Mouse (Mus musculus) kidney, postnatal 10 days (tissue): ENCODE measurements around the gene Olfr1043.
"Not testable (repeated sequence)": the region's sequence is repeated elsewhere in the genome, so short reads cannot be mapped to it uniquely, and the experiment has no call there.

Source experiments
- DNase-seq: peaks from one replicate; pipeline ENCODE4 v3.0.0; 2021; ENCODE audit warnings: mixed read lengths

Olfr1043 gene

DNA sequence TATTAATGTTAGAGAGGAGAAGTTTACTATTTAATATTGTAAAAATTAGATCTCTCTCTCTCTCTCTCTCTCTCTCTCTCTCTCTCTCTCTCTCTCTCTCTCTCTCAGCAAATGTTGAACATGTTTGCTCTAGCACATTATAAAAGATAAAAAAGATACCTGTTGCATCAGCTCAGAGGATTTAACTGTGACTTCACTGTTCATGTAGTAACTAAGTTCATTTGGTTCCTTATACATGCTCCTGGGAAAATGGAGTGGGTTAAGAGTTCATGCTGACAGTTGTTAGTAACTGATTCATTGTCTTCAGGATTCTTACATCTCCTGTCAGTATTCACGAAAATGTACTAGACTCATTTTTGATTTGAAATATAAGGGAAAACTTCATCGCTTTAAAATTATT lies at the start of gene Olfr1043:
TSS of gene Olfr1043 (minus strand) at position 101 of the 400 bp plus-strand sequence.
- DNase-seq = no peak

DNA sequence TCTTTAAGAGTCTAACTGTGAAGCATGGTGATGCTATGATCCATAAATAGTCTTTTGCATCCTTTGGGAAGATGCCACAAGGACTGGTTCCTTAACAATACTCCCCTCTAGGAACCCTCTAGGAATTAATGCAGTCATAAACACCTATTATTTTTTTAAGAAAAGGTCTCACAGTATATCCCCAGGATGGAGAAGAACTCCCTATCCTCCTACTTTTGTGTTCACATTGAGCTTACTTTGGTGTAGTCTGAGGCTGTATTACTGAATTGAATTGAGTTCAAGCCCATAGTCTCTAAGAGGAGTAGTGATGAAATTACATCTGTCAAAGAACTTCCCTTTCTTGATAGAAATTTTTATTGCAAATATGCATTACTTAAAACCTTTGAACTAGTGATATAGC lies 35.6 kb upstream of the Olfr1043 start, which contains the start of gene Olfr1045:
TSS of gene Olfr1045 (minus strand) at position 101 of the 400 bp plus-strand sequence.
- no peak for DNase-seq

DNA sequence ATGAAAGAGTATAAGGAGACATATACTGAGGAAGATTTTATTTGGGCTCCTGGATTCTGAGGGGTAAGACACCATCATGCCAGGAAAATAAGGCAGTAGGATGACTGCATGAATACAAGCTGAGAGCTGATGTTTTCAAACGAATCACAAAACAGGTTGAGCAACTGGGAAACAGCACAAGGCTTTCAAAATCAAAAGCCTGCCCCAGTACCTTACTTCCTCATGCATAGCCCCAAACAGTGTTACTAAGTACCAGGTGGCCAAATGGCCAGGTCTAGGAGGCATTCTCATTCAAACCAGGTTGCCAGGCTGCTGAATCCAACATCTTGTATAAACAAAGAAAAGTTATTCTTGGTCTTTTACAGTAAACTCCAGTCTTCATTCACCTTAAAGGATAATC lies 28.5 kb upstream of the Olfr1043 start:
- no peak for DNase-seq

DNA sequence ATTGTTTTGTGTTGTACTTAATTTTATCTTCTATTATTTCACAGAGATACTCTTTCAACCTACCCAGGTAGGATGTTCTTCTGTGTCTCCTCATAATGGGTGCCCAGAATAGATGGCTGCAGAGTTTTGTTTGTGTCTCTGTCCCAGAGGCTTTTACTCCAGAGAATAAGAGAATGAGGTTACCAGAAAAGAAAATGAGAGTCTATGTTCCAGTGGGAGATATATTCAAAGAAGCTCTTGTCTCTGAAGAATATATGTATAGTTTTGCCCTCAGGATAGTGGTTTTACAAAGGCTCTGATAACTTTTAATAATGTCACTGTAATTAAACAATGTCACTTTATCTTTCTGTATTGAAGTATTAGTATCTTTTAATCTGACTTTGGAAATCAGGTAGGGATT lies 18.3 kb upstream of the Olfr1043 start, which contains the start of gene Olfr52:
TSS of gene Olfr52 (minus strand) at position 101 of the 400 bp plus-strand sequence.
- no peak for DNase-seq

DNA sequence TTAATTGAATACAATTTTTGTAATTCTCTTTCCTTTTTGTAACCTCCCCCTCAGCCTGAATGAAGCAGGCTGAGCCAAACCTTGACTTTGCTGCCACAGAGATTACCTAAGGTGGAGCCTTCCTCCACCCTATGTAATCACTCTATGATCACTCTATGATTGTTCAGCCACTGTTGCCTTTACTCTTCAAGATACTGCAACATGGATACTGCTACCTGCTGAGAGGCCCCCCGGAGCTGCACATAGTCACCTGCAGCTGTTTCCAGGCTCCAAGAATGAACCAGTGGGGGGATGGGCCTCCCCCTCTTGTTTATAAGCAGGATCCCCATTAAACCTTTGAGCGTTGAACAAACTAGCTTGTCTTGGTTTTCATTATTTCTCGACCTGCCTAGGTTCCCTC lies 12.6 kb upstream of the Olfr1043 start:
- no peak for DNase-seq

DNA sequence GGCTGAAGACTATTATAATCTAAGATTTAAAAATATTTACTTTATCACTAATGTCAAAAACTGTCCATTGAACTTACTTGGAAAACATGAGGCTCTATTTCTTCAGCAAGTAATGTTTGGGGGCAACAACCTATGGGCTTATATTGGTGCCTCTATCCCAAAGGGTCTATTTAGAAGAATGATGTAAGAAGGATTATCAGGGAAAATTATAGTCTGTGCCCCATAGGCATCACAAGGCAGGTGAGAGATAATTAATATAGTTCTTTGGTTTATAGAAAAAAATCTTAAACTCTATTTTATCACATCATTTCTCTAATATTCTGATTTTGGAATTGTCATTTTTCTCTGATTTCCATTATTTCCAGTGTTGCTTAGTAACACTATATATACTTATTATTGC lies 10.4 kb upstream of the Olfr1043 start, which contains the start of gene Olfr1044:
TSS of gene Olfr1044 (minus strand) at position 101 of the 400 bp plus-strand sequence.
- no peak for DNase-seq

DNA sequence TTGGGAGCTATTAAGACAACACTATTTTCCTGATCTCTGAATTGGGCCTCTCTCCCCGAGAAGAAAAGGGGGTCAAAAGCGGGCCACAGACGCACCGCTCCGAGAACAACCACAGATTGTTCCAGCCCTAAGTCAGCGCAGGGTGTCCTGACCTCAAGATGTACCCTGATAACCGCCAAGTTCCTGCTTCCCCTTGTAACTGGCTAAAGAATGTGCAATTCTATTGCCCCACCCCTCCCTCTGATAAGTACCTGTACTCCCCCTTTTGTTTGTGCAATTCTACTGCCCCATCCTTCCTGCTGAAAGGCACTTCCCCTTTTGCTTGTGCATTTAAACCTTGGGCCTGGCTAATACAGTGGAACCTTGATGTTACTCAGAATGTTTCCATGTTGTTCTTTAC lies 8.1 kb upstream of the Olfr1043 start:
- not testable (repeated sequence) for DNase-seq

DNA sequence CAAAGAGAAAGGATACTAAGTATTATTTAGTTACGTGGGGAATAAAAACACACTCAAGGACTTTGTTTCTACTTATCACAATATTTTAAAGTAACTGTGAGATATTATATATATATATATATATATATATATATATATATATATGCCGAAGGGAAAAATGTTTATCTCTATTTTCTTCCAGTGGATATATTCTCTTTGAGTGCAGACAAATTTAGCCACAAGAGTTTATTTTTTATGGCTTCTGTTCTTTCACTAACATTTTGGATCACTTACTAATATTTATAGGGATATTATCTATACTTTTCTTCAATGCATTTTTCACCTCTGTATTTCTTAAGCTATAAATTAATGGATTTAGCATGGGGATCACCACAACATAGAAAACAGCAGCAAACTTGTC lies 5.6 kb downstream of the Olfr1043 start, which contains the start of gene Olfr1042:
TSS of gene Olfr1042 (minus strand) at position 101 of the 400 bp plus-strand sequence.
- DNase-seq = no peak

DNA sequence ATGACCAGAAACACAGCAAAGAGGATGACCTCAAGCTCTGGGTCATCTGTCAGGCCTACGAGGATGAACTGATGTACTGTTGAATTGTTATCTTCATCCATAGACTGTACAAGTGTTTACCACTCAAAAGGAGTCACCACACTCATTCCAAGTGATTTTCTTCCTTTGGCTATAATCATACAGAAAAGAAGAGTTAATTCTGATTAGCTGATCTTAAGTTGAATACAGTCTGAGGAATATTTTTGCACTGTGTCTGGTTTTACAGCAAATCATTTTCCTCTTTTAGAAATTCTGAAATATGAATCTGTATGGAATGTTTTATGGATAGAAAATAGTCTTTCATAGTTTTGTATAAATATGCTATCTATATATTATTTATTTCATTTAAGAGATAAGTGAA lies 20.7 kb downstream of the Olfr1043 start, which contains the start of gene Olfr1040:
TSS of gene Olfr1040 (minus strand) at position 101 of the 400 bp plus-strand sequence.
- no peak for DNase-seq

DNA sequence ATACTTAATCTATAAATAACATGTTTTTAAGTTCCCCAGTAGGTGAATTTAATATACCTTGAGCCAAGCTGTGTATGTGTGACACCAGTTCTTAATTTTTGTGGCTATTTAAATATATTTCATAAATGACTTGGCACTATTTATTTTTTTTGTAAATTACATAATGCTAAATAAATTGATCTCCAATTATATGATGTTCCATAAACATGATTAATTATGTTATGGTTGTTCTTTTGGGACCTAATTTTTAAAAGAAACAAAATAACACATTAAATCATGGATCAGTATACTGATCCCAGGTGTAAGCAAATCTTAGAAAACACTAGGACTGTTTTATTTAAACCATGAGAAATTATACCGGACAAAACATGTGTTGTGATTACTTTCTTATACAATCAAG lies 31.5 kb downstream of the Olfr1043 start, which contains the start of gene Olfr1039:
TSS of gene Olfr1039 (minus strand) at position 101 of the 400 bp plus-strand sequence.
- DNase-seq = no peak
